In genomic region chr19:23781968-23782367, GRCm38 (mm10) we compare ENCODE assay signal across 8 mouse cellular contexts. TPM values are rescaled to one million over a fixed set of nuclear protein-coding genes. Genes with fewer than 3 reads are reported as not detected.
DNase-seq lines count a peak whose midpoint lies in the region; ATAC-seq and TF ChIP-seq lines count a peak whose summit lies in the region.

No protein-coding gene starts in this region.

- 7% methylated on average over 9 of the region's 9 CpGs for WGBS in kidney, postnatal 0 days

- peak; percentile 25; the same call in 1 of the 2 replicates for ATAC-seq in kidney, postnatal 0 days (replicated peaks; ENCODE audit: low FRiP score, low read depth)
- ATAC-seq in granulocyte monocyte progenitor cell, adult 5-6 weeks (replicated peaks; ENCODE audit: poor library complexity, severe bottlenecking): peak; percentile 48; the same call in 1 of the 2 replicates
- no peak for ATAC-seq in megakaryocyte progenitor cell, adult 5-6 weeks (replicated peaks; ENCODE audit: poor library complexity)

- peak overlapping the region; percentile 5; the same call in 1 of the 2 replicates for H3K4me2 ChIP-seq in kidney, postnatal 0 days (ENCODE audit: low read length)

- TF ChIP-seq CTCF in kidney, postnatal 0 days (IDR thresholded peaks at IDR 0.05; ENCODE audit: low read depth): no peak

- H3K4me3 ChIP-seq in kidney, postnatal 0 days (replicated peaks; ENCODE audit: low read depth, low read length): no peak overlapping the region

- H3K9ac ChIP-seq in kidney, postnatal 0 days (ENCODE audit: low read depth, low read length): no peak overlapping the region

- H3K9me3 ChIP-seq in kidney, postnatal 0 days (replicated peaks; ENCODE audit: low read length): no peaks in the 10 kb centered on the region

- 0 out of 2 replicates have a peak, but pooled peaks cover 9% of the 10 kb centered on the region for H3K4me1 ChIP-seq in kidney, postnatal 0 days (replicated peaks; ENCODE audit: insufficient read depth, low read length)

- no peak overlapping the region for H3K27ac ChIP-seq in kidney, postnatal 0 days

- no peaks in the 10 kb centered on the region for H3K36me3 ChIP-seq in kidney, postnatal 0 days (ENCODE audit: insufficient read depth, low read length)

- peak; percentile 44 for DNase-seq in kidney, postnatal 0 days (ENCODE audit: low spot score)
- no peak for DNase-seq in kidney, postnatal 25 days
- peak; percentile 49 for DNase-seq in R1 (ENCODE audit: low read depth, low spot score)
- DNase-seq in neural tube, embryonic 10.5 days (ENCODE audit: extremely low spot score, low spot score): peak; percentile 25
- DNase-seq in urinary bladder, adult 18-20 months (ENCODE audit: low spot score in 2 of 2): no peak
- DNase-seq in gastrocnemius, postnatal 10 days: no peak

- H3K27me3 ChIP-seq in kidney, postnatal 0 days (ENCODE audit: insufficient read depth, low read length): no peaks in the 10 kb centered on the region

RNA-seq across cellular contexts. Expression of gene Apba1, which starts 23.3 kb away (rescaled TPM):
- polyA plus RNA-seq in kidney, postnatal 0 days (2015; fragmentation: Nextera tagmentation; extraction: Ambion mirVana): 1.3 and 1.4 TPM in 2 replicates
- 12.0 and 12.4 TPM in 2 replicates for total RNA-seq in granulocyte monocyte progenitor cell, adult 5-6 weeks (2014; fragmentation: Nextera tagmentation)
- 10.3 and 13.6 TPM in 2 replicates for total RNA-seq in granulocyte monocyte progenitor cell, adult 5-6 weeks (2017)
- 7.8 and 15.1 TPM in 2 replicates for total RNA-seq in megakaryocyte progenitor cell, adult 5-6 weeks (2015)
- 8.7 and 11.2 TPM in 2 replicates for total RNA-seq in megakaryocyte progenitor cell, adult 5-6 weeks (2017)
- total RNA-seq in gastrocnemius, postnatal 10 days (2021): 1 to 10 TPM; 3.6 to 4.2 TPM

Comparison
In these comparisons a context has a peak if more than half of its experiments do, and no peak if none do; other contexts are left out.
1. DNase-seq: peak in kidney, postnatal 0 days (single experiment), R1 (single experiment) and neural tube, embryonic 10.5 days (single experiment); none in kidney, postnatal 25 days (0 of 2), urinary bladder, adult 18-20 months (0 of 2) and gastrocnemius, postnatal 10 days (single experiment).